Mouse (Mus musculus) ES-CJ7 (cell line): ENCODE results near the gene Pnmal2.
"Not testable (repeated sequence)": the region's sequence is repeated elsewhere in the genome, so short reads cannot be mapped to it uniquely, and the experiment has no call there.

Experiments used
- DNase-seq: peaks from one replicate; pipeline ENCODE4 v3.0.0; 2011; ENCODE audit warnings: low read depth, low spot score

Gene Pnmal2

DNA sequence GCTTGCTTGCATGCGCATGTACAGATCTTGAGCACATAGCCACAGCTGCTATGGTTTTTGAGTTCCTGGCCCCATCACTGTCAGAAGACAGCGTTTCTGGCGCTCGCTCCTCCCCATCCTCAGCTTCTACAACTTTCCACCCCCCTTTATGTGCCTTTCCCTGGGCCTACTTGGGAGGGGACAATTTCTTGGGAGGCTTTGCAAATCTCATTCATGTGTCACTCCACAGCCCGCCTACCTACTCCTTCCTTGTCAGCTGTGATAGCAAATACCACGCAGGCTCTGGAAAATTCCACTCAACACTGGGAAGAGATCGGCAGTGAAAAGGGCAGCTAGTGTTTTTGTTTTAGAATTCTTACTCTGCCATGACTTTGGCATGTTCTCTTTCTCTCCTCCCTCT, 4.2 kb upstream of the Pnmal2 start:
- no peak for DNase-seq

DNA sequence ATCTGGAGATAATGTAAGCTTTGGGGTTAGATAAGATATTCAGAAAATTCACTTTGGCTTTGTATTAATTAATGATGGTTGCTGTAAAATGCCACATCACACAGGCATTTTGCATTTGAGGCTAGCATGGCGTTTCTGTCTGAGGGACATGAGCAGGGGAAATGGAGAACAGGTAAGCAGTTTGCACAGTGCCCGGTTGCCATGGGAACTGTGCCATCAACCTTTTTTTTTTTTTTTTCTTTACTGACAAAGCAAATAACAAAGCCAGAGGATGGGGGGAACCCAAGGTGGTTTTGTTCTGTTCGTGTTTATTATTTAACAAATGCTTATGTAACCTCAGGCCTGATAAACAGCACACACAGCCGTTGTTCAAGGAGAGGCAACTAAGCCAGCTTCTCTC, 1.6 kb upstream of the Pnmal2 start:
- DNase-seq: no peak

- DNase-seq: peak; percentile 28
These were observed 380 bp downstream of the Pnmal2 start for GRCm38 (mm10) chr7:16944808-16945315.

GRCm38 (mm10) chr7:16945419-16945818, 937 bp downstream of the Pnmal2 start:
- DNase-seq: no peak

GRCm38 (mm10) chr7:16946441-16947348, 2.2 kb downstream of the Pnmal2 start:
- DNase-seq: no peak

- DNase-seq: no peak
These were observed 2.9 kb downstream of the Pnmal2 start for GRCm38 (mm10) chr7:16947349-16947895.

DNA sequence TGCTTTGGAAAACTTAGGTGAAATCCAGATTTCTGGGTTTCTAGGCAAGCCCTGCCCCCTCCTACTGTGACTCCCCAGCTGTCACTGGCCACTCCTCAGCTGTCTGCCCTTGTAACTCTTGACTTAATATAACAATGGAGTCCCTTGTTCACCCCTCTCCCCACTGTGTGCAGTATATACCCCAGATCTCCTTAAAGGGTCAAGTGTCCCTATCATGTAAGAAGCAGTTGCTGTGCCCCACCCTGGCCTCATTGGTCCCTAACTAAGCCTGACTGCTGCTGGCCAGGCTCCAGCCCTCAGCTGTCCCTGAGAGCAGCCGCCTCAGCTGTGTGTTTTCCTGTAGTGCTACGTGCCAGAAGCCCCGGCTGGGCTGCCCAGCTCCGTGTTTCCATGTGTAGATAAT, 3.5 kb downstream of the Pnmal2 start:
- no peak for DNase-seq

GRCm38 (mm10) chr7:16948923-16949458, 4.5 kb downstream of the Pnmal2 start:
- DNase-seq: no peak

DNA sequence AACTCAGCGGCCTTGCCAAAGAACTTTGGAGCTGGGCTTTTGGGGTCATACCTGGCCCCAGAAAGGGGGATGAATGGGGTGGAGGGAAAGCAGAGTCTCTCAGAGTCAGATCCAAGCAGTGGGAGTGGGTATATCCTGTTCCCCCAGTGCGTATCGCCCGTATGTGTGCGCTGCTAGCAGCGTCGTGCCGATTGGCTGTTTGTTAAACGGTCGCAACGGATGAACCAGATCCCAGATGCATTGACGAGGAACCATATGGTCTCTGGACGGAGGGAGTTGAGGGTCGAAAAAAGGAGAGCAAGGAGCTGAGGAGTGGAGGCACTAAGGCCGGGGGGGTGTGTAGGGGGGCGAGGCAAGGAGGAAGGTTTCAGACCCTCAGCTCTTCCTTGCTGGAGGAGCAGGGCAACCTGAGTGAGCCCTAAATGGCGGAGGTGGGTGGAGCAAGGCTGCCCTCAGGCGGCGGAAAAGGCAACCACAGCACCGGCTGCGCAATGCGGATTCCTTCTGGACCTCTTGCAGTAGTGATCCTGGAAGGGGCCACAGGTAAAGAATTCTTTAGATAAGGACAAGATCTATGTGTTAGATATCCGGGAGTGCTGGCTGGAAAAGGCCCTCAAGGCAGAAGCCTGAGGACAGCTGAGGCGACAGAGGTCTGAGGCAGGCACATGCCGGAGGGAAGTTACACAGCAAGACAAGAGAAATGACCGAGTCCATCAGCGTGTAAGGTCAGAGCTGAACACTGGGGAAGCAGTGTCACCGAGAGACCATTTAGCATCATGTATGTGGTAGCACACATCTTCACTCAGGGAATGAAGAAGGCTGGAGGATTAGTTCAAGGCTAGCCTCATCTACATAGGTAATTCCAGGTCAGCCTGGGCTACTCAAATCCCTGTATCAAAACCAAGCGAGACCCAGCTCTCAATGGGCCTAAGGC, 5.7 kb downstream of the Pnmal2 start:
- peak; percentile 61 for DNase-seq

GRCm38 (mm10) chr7:16950861-16951635, 6.6 kb downstream of the Pnmal2 start:
- peak; percentile 94 for DNase-seq

- DNase-seq: not testable (repeated sequence)
These were observed 9.3 kb downstream of the Pnmal2 start for GRCm38 (mm10) chr7:16953776-16954175.

DNA sequence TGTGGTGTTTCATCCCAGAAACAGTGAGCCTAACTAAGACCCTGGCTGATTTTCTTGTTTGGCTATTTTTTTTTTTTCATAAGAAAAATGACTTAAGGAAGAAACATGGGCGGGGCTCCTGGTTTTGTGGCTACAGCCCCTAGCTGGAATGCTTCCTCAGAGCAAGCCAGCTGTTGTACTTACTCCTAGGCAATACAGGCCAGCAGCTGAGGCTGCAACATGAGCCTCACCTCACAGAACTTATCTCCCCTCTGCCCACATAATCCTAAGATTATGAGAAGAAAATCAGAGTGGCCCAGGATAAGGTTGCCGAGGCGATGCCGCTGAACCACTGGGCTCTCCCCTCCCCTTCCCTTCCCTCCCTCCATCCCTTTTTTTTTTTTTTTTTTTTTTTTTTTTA, 11.2 kb downstream of the Pnmal2 start:
- no peak for DNase-seq

GRCm38 (mm10) chr7:16956410-16957265, 12.2 kb downstream of the Pnmal2 start:
- no peak for DNase-seq

GRCm38 (mm10) chr7:16959539-16960187, 15.2 kb downstream of the Pnmal2 start, which contains the start of gene Pnmal1:
Gene Pnmal1 (plus strand): TSS chr7:16959679.
- peak; percentile 84 for DNase-seq

GRCm38 (mm10) chr7:16961678-16962077, 17.2 kb downstream of the Pnmal2 start:
- DNase-seq: no peak

DNA sequence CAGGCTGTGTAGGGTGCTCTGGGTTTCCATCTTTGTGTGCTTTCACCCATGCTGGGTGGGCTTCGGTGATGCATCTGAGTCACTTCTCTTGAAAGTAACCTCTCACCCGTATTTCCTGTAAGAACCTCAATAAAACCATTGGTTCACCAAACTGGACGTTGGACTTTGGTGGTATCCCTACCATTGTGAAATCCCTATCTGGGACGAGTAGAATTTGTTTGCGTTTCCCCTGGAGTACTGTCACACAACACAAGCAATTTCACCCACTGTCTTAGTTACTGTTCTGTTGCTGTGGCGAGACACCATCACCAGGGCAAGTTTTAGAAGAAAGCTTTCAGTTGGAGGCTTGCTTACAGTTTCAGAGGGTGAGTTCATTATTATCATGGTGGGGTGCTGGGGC, 23.9 kb downstream of the Pnmal2 start:
- no peak for DNase-seq

GRCm38 (mm10) chr7:16971160-16971559, 26.7 kb downstream of the Pnmal2 start:
- no peak for DNase-seq

GRCm38 (mm10) chr7:16974018-16974417, 29.5 kb downstream of the Pnmal2 start:
- DNase-seq: no peak

DNA sequence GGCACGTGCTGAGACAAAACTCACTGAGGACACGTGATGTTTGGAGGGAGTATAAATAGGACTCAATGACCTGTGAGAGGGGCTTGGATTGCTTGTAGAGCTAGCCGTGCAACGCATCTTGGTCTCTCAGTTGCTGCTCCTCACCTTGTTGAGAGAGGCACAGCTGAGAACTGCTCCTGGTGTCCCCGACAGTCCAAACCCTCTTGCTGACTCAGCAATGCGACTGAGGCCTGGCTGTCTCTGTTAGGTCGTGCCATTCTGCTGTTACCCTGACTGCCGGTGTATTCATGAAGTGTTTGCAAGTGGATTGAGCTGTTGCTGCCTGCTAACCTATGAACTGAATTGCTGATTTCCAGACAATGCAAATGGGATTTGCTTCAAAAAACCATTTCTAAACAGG, 31.8 kb downstream of the Pnmal2 start:
- DNase-seq: no peak
